Mouse (Mus musculus) heart, embryonic 16.5 days (tissue): Measurements from ENCODE around the gene Urod. TPM values are rescaled to one million over a fixed set of nuclear protein-coding genes. Genes with fewer than 3 reads are reported as not detected.

Experiments
- ATAC-seq: fragments of 200-750 bp; cut with Nextera tagmentation; replicated peaks from 2 replicates; pipeline ENCODE4 v1.8.0; 2017; ENCODE audit warnings: moderate number of reproducible peaks; ENCODE audit not compliant: insufficient read depth, low FRiP score; ENCODE audit errors: extremely low read depth
- H3K27ac ChIP-seq: fragments of 300-500 bp; sonication (generic); 2 replicates; pipeline ENCODE4 v1.5.1; 2014; ENCODE audit warnings: mild to moderate bottlenecking, low read length, control low read depth, moderate library complexity
- H3K27me3 ChIP-seq: fragments of 300-500 bp; sonication (generic); 2 replicates; pipeline ENCODE4 v1.6.1; 2014; ENCODE audit warnings: low read length, mixed read lengths; ENCODE audit not compliant: control insufficient read depth, insufficient read depth
- H3K36me3 ChIP-seq: fragments of 300-500 bp; sonication (generic); 2 replicates; pipeline ENCODE4 v1.6.1; 2014; ENCODE audit not compliant: control insufficient read depth, insufficient read depth
- H3K4me1 ChIP-seq: fragments of 300-500 bp; sonication (generic); 2 replicates; pipeline ENCODE4 v1.6.1; 2014; ENCODE audit warnings: low read length, mixed read lengths; ENCODE audit not compliant: control insufficient read depth, insufficient read depth
- H3K4me2 ChIP-seq: fragments of 300-500 bp; sonication (generic); 2 replicates; pipeline ENCODE4 v1.6.1; 2014; ENCODE audit warnings: low read depth, mild to moderate bottlenecking, control low read depth, low read length
- H3K4me3 ChIP-seq: fragments of 300-500 bp; sonication (generic); 2 replicates; pipeline ENCODE4 v1.5.1; 2014; ENCODE audit warnings: mild to moderate bottlenecking, control low read depth, low read length
- H3K9ac ChIP-seq: fragments of 300-500 bp; sonication (generic); 2 replicates; pipeline ENCODE4 v1.6.1; 2014; ENCODE audit warnings: low read length, control low read depth
- H3K9me3 ChIP-seq: fragments of 300-500 bp; sonication (generic); replicated peaks from 2 replicates; pipeline ENCODE4 v1.6.1; 2016; ENCODE audit warnings: low read length; ENCODE audit not compliant: control insufficient read depth
- WGBS: fragments of 180-500 bp; shearing (Covaris S2); extraction: QIAGEN DNeasy Blood & Tissue Kit; methylation state at CpG from one replicate; pipeline ENCODE4 v1.1.7; 2014; 5-methylcytosine and 5-hydroxymethylcytosine counted together
- polyA plus RNA-seq: library from polyadenylated mRNA; unstranded; fragments of >200 nt; fragmentation: Nextera tagmentation; extraction: Ambion mirVana; gene quantifications from 2 replicates; pipeline ENCODE4 v1.2.1, GENCODE M21; 2015

The Urod gene
- polyA plus RNA-seq, 1 experiment from 2014 or later = 101 TPM

DNA sequence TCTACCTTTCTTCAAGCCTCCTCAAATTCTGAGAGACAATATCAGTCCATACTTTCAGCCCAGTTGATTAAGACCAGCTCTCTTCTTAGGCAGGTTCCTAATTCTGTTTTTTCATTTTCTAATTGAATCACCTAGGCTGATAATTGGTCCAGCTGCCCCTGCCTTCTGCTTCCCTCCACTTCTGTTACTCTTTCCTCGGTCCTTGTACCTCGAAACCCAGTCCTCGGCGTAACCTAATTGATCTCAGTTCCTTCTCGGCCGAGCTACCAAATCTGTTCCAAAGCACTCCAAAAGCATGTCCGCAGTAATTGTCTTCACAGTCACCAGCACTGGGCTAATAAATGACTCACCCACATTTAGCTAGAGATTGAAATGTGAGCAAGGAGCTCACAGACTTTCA is 39.3 kb downstream of the Urod start:
- H3K4me1 ChIP-seq = no peaks in the 10 kb centered on the region
- ATAC-seq = no peak
- H3K36me3 ChIP-seq = no peaks in the 10 kb centered on the region
- H3K9ac ChIP-seq = no peak overlapping the region
- no peak overlapping the region for H3K27ac ChIP-seq
- H3K4me3 ChIP-seq = no peak overlapping the region
- H3K9me3 ChIP-seq = no peaks in the 10 kb centered on the region
- no peak overlapping the region for H3K4me2 ChIP-seq
- 85% methylated on average over 7 of the region's 7 CpGs for WGBS
- H3K27me3 ChIP-seq = no peaks in the 10 kb centered on the region

- Histone ChIP-seq H3K9ac (no peak overlapping the region), H3K4me2 (no peak overlapping the region), H3K27me3 (no peaks in the 10 kb centered on the region), H3K9me3 (no peaks in the 10 kb centered on the region), H3K27ac (no peak overlapping the region), H3K36me3 (no peaks in the 10 kb centered on the region), H3K4me1 (no peaks in the 10 kb centered on the region), H3K4me3 (no peak overlapping the region)
- 36% methylated on average over 1 of the region's 1 CpGs for WGBS
- no peak for ATAC-seq
Measured at GRCm38 (mm10) chr4:116951642-116952041, 42.6 kb downstream of the Urod start.

GRCm38 (mm10) chr4:116944055-116944454 is 50.2 kb downstream of the Urod start:
- Histone ChIP-seq H3K27me3 (no peaks in the 10 kb centered on the region), H3K9me3 (no peaks in the 10 kb centered on the region), H3K9ac (no peak overlapping the region), H3K4me1 (no peaks in the 10 kb centered on the region), H3K36me3 (no peaks in the 10 kb centered on the region), H3K4me3 (no peak overlapping the region), H3K27ac (no peak overlapping the region), H3K4me2 (no peak overlapping the region)
- no peak for ATAC-seq
- 66% methylated on average over 5 of the region's 5 CpGs for WGBS

GRCm38 (mm10) chr4:116942695-116943094 is 51.5 kb downstream of the Urod start:
- Histone ChIP-seq H3K36me3 (no peaks in the 10 kb centered on the region), H3K9me3 (no peaks in the 10 kb centered on the region), H3K4me1 (no peaks in the 10 kb centered on the region), H3K4me3 (no peak overlapping the region), H3K4me2 (no peak overlapping the region), H3K9ac (no peak overlapping the region), H3K27ac (no peak overlapping the region), H3K27me3 (no peaks in the 10 kb centered on the region)
- WGBS = 67% methylated on average over 2 of the region's 2 CpGs
- no peak for ATAC-seq

Other genes with a start within 250 kb of the Urod start
- gene Toe1, start 186.8 kb downstream of the Urod start, polyA plus RNA-seq = 23.4 and 23.5 TPM in 2 replicates
- gene Mutyh, start 186.7 kb downstream of the Urod start, polyA plus RNA-seq = 8.6 and 9.9 TPM in 2 replicates
- gene Hpdl, start 172.7 kb downstream of the Urod start, polyA plus RNA-seq = 0.95 and 1.2 TPM in 2 replicates
- 0.39 and 0.42 TPM in 2 replicates for gene Zswim5, start 117.0 kb downstream of the Urod start, polyA plus RNA-seq
- 6.6 and 7.0 TPM in 2 replicates for gene Hectd3, start 904 bp upstream of the Urod start, polyA plus RNA-seq
- 23.6 and 23.8 TPM in 2 replicates for gene Eif2b3, start 25.0 kb upstream of the Urod start, polyA plus RNA-seq
- 2.0 and 2.1 TPM in 2 replicates for gene Ptch2, start 101.7 kb upstream of the Urod start, polyA plus RNA-seq
- 3.0 and 4.6 TPM in 2 replicates for gene Btbd19, start 131.3 kb upstream of the Urod start, polyA plus RNA-seq
- 0.61 and 0.84 TPM in 2 replicates for gene Tctex1d4, start 132.4 kb upstream of the Urod start, polyA plus RNA-seq
- 1.9 and 2.2 TPM in 2 replicates for gene Plk3, start 139.6 kb upstream of the Urod start, polyA plus RNA-seq
- gene Rps8, start 161.8 kb upstream of the Urod start, polyA plus RNA-seq = 420 and 513 TPM in 2 replicates
- 36.5 and 39.9 TPM in 2 replicates for gene Kif2c, start 188.2 kb upstream of the Urod start, polyA plus RNA-seq